Mouse (Mus musculus) liver, embryonic 14.5 days (tissue): ENCODE data around the gene Gm19668.
"Not testable (repeated sequence)": the region's sequence is repeated elsewhere in the genome, so short reads cannot be mapped to it uniquely, and the experiment has no call there.

Experiments used
- CTCF ChIP-seq: IDR thresholded peaks from 2 replicates; pipeline ENCODE4 v1.5.1; 2016; ENCODE audit warnings: antibody characterized with exemption, low read depth, control low read depth
- EP300 ChIP-seq: IDR thresholded peaks from 2 replicates; pipeline ENCODE4 v1.6.1; 2016; ENCODE audit warnings: antibody characterized with exemption, low read depth

DNA sequence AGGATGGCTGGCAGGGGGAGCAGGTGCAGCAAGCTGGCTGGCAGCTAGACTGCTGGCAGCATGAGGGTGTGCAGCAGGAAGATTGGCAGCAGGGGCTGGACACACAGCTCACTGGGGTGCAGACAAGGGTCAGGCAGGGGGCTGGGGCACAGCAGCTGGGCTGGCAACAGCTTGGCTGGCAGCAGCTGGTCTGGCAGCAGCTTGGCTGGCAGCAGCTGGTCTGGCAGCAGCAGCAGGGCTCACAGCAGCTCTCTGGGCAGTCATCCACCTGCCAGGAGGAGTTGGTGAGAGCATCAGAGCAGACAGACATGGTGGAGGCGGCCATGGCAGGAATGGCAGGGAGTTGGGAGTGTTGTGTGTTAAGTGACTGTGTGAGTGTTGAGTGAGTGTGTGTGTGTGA is 11.1 kb downstream of the Gm19668 start, which contains the start of gene Gm7137:
- not testable (repeated sequence) for TF ChIP-seq EP300, CTCF
